Mouse (Mus musculus) urinary bladder, postnatal 14 days (tissue): ENCODE measurements at regions not wholly inside any gene's neighbourhood (a gene's known extent, or its start where the extent isn't known, plus 50 kb on each side); places are given as distances from the start of the nearest gene placed in this dataset.

ENCODE experiments used
- DNase-seq: peaks from one replicate; pipeline ENCODE4 v3.0.0; 2021; ENCODE audit warnings: low spot score

DNA sequence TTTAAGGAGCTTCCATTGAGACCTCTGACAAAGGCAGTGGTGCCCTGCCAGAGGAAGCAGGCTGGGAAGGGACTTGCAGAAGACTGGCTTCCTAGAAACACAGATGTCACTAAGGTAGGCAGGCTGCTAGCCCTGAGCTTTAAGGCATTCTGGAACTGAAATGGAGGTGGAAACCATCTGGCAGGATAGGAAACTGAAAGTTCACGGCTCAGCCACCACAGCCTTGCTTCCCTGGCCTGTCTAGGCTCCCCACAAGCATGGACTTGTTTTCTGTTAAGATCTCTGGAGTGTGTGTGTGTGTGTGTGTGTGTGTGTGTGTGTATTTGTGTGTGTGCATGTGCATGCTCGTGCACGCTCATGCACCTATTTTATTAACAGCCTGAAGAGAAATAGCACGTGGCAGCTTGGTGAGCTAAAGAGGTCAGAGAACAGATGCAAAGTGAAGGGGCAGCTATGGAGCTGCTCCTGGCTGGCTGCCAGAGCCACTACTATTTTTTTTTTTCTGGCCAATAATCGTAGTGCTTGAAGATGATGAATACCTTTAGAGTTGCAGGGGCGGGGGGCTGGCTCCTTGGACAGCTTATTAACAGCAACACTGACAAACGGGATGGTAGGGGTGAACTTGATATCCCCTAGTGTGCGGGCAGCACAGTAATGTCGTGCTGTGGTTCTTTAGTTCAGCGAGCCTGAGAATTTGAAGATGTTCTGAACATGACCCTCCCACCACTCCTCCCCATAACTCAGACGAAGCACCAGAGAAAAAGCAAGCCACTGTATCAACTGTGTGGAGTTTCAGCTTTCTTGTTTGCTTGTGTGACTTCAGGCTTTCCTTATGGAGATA, 99.6 kb upstream of the Sesn3 start:
- DNase-seq = peak; percentile 67

DNA sequence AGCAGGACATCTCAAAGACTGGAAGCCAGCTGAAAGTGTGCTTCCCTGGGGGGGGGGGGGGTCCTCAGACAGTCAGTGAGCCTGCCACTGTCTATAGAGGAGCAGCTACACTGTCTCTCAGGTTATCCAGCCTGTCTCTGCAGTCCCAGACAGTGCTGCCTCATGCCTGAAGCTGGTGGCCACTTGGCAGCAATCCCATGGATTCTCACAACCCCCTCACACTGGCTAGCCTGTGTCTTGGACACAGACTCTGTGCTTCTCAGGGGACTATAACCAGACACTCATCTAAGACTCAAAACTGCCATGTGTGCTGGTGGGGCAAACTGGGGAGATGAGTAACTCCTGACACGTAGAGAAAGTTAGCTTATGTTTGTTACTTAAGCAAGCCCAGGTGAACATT, 95.1 kb upstream of the Sesn3 start:
- DNase-seq = no peak

DNA sequence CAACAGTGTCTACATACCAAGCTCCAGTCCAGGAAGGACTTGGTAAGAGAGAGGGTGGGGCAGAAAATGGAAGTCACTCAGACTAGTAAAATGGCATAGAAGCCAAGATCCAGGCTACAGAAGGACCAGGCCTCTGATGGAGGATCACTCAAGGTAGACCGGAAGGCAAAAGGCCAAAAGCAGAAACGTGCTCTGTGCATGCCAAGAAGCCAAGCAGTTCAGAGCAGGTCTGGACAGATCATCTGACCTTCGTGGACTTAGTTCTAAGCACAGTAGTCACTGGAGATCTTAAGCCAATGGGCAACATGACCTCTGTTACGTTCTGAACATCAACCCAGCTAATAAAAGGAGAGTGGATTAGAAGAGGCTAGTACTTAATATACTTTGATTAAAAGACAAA, 90.6 kb upstream of the Sesn3 start:
- DNase-seq = no peak

DNA sequence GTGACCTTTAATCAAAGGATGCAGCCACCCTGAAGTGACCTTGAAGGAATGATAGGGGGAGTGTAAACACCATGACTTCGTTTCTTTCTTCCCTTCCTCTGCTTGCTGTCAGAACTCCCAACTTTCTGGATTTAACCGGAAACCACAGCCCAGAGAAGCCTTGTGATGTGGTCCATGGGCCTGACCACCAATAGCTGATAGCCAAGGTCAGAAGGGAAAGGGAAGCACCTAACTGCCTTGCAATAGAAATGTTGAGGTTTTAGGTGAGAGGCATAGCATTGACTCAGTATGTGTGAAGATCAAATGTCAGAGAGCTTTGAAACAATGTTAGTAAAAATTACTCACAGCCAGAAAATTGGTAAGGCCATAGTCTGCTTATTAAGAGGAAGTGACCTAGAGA, 89.2 kb upstream of the Sesn3 start:
- DNase-seq = no peak

DNA sequence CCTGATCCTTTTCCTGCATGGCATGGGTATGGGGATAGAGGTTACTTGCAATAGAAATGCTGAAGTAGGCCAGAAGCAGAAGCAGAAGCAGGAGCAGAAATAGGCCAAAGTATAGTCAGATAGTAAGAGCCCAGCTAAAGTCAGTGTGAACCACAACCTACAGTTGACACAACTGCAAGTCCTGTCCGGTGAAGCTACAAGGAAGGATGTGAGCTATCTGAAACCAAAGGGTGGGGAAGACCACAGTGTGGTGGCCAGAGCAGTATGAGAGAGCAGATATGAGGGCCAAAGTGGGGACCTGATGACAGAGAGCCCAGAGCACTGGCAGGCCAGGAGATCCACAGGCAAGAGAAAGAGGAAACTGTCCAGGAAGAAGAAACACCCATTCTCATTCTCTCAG, 87.1 kb upstream of the Sesn3 start:
- DNase-seq = no peak

DNA sequence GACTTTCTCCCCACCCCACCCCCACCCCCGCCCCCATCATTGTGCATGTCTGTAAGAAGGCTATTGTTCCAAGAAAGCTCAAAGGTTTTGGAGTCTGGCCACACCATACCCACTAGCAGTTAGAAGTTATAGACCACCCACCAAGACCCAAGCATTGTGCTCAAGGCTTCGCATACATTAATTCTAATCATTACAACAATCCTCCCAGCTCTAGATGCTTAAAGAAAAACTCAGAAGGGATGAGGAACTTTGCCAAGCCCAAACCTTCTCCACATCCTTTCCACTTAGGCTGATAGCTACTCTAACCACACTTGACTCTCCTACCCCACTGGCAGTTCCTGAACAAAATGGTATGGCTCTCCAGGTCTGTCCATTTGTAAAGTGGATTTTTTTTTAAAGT, 86.4 kb upstream of the Sesn3 start:
- no peak for DNase-seq

DNA sequence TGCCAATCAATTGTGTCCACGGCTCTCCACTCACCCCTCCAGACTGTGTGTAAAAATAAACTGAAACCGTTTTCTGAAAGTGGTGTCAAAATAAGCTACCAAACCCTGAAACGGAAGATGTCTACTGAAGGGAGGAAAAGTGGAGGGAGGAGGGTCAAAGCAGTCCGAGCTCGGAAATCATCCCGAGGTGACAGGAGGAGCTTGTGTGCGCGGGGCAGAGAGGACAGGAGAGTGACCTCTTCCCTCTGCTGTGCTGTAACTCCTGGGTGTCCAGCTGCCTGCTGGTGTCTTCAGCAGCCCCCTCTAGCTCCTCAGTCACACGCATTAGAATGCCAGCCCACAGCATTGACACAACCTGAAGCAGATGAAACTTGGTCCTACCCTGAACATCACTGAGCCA, 84.2 kb upstream of the Sesn3 start:
- no peak for DNase-seq

DNA sequence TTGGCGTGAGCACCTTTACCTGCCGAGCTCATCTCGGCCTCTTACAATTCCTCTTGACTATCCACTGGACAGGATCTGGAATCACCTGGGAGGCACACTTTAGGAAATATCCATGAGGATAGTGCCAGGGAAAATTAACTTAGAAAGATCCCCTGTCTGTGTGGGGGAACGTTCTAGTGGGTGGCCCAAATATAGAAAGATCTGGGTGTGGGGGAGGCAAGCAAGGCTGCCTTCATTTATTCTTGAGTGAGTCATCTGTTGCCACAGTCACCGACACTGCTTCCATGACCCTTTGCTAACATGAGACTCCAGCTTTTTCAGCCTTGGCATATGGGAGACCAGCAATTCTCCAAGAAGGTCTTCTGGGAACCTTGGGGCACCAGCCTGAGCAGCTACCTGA, 80.1 kb upstream of the Sesn3 start:
- no peak for DNase-seq

DNA sequence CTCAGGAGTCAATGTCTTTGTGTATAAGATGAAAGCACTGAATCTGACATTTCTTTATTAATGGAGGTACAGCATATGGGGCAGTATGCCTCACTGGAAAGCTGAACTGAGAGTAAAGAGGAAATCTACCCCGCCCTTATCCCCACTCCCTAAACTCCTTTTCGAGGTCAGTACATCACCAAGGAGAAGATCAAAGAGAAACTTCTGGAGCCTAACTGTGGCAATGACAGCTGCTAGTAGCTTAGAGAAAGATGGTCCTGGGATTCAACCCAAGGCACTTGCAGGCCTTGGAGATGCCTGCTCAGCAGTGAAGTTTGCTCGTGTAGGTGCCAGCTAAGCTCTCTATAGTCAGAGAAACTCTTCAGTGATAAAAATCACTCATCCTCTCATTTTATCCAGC, 75.8 kb upstream of the Sesn3 start:
- DNase-seq = no peak

DNA sequence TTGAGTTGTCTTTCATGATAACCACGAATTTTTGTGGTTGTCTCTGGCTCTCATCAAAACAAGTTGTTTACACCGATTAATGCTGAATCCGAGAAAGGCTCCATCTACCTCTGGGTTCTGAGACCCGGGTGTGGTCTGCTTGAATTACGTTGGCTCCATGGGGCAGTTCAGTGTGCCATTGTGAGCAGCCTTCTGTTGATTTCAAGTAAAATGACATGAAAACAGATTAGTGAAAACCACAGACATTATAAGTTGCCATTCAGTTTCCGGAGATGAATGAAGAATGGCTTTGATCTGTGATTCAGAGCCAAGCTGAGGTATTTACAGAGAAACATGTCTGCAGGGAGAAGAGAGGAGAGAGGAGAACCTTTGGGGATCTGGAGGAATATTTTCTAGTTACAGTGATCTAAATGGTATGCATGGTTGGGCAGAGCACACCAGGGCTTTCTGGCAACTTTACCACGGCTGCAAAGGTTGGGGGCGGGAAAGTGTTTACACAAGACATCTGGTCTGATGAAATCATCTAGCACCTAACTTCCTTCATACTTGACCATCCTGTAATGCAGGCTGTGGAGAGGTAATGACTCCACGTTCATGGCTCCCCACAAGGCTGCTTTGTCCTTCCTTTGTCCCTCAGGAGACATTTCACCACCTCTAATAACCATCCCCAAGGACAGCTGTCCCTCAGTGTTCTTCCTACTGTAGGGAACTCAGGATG, 74.7 kb upstream of the Sesn3 start:
- DNase-seq = peak; percentile 47

DNA sequence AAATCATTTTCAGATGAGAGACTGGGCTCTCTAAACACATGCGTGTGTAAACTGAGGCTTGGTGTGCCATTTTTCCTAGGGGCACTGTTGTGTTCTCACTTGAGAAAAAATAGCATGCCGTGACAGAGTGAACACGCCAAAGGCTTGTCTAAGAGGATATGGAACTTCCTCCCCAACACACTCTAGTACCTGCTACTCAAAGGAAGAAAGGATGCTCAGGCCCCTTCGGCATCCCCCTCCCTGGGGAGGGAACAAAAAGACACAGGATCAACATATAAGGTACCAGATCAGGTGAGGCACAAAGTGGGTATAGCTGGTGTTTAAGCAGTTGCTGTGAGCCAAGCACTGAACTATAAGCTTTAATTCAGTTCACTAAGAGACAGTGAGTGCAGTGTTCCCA, 74.0 kb upstream of the Sesn3 start:
- DNase-seq = no peak

DNA sequence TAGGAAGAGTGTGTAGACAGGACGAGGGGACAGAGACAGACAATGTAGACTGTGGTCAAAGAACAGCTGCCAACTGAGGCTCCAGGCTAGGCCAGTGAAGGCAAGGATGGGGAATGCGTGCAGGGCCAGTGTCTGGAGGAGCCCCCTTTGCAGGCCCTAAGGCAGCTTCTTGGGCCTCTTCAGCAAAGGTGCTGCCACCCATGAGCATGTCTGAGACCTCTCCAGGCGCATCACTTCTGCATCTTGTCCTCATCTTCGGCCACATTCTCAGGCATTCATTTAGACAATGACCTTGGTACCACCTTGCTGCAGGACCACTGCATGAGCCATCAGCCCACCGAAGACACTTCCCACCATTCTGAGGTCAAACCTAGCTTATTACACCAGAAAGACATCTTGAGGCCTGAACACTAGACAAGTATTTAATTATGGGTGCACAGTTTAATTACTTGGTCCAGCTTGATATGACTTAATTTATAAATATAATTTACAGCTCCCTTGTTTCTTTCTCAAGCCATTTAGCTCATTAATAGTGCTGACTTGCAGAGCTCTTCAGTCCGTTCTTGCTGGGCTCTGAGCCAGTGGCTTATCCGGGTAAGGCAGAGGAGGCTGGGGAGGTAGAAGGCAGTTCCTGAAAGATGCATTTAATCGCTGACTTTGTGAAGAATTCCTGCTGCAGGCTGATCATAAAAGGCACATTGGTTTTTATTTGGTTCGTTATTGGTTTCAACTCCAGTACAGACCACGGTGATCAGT, 72.1 kb upstream of the Sesn3 start:
- peak; percentile 54 for DNase-seq

DNA sequence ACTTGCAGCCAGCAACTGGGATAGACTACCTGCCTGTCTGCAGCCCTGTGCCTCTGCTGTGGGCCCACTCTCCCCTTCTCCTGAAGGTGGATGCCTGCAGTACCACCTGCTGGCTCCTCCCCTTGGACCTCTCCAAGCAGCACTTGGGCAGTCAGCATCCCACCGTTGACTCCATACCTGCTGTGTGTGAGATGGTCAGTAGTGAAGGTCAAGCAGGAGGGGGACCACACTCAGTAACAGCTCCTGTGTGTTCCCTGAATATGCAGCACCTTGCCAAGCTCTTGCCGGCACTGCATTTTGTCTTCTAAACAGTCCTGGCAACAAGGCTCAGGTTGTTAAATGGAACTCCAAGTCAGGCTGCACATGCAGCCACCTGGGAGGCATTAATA, 71.6 kb upstream of the Sesn3 start:
- DNase-seq = no peak

DNA sequence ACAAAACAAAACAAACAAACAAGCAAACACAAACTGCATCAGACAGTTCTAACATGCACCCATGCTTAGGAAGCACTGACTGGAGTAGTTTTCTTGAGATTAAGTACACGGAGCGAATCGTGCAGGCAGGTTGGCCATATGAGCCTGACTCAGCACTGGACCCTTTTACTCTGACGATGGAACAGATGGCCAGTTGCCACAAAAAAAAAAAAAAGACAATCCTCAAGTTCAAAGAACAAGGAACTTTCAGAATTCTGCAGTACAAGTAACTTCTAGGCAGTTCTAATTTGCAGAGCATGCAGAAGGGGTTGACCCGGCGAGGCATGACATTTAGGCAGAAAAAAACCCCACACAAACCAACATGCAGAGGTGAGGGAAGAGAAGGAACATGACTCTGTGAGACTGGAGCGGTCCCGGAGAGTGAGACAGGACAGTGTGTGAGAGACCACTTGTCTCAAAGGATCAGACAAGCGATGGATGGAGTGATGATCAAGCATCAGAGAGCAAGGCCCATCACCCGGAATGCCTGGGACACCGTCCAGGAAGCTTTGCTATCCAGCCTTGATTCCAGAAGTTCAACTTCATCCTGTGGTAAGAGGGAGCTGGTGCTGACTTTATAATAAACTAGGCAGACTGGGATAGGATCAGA, 71.0 kb upstream of the Sesn3 start:
- no peak for DNase-seq

DNA sequence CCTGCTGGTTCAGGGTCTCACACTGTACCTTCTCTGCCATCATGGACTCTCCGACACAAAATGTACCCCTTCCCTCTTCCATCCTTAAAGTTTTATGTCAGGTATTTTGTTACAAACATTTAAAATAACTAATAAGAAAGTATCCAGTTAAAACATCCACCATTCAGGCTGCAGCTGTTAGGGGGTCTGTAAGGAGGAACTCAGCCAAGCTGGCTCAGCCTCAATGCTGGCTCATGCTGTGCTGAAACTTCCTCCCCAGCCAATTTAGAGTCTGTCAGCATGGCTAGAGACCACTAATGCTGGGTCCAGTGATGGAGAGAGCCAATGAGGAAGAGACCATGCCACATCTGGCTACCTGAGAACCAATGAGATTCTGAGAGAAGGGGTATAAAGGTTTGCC, 70.0 kb upstream of the Sesn3 start:
- no peak for DNase-seq

DNA sequence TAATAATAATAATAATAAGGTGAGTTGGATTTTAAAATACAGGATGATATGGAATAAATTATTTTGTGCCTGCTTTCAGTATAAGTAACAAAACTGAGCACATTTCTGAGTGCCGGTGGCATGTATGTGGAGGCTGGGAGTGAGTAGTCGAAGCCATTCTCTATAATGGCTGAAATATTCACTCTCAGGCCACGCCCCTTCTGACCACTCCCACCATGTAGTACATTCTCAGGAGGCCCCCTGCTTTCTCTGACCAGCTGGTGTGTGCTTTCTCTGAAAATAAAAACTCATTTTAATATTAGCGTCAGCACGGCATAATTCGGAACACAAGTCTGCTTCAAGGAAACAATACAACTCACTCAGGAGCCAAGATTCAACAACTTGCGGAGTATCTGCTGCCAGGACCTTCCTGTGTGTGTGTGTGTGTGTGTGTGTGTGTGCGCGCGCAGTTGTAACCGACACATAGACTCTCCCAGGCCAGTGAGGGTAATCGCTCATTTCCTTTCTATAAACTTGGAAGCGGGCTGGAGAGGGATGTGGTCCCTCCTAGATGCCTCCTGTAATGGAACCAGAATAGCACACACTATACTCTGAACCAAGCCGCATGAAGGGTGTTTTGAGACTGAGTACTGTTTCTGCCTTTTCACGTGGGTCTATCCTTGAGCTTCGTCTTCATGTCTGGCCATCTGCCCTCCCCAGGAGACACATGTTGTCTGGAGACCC, 67.9 kb upstream of the Sesn3 start:
- no peak for DNase-seq

DNA sequence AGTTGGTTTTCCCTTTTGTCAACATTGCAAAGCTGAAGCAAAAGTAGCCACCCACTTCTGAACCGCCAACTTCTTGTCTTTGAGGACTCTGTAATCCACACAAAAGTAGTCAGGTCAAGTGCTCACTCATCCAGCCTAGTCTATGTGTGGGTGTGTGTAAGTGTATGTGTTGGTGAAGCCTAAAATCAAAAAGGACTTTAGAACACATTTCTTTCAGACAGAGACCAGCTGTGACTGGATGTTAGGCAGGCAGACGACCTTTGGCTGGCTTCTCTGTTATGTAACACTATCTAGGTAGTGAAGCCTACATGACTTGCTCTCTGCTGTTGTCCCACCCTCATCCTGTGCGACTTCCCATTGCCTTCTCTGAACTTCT, 67.3 kb upstream of the Sesn3 start:
- no peak for DNase-seq

DNA sequence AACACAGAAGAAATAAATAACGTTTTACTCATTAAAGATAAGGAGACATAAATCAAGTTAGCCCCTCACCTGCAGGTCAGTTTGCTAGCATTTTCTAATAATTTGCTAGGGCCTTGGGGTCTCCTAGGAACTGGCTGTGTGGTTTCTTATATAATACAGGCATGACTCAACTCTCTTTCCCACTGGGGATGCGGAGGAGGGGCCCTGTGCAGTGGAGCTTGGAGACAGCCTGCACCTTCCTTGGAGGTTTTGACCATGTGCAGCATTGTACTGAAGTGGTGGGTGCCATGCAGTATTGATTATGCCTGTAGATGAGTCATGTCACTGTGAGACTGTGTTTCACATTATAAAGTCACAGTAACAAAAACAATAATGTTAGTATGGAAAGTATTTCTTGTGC, 61.6 kb upstream of the Sesn3 start:
- DNase-seq = no peak

DNA sequence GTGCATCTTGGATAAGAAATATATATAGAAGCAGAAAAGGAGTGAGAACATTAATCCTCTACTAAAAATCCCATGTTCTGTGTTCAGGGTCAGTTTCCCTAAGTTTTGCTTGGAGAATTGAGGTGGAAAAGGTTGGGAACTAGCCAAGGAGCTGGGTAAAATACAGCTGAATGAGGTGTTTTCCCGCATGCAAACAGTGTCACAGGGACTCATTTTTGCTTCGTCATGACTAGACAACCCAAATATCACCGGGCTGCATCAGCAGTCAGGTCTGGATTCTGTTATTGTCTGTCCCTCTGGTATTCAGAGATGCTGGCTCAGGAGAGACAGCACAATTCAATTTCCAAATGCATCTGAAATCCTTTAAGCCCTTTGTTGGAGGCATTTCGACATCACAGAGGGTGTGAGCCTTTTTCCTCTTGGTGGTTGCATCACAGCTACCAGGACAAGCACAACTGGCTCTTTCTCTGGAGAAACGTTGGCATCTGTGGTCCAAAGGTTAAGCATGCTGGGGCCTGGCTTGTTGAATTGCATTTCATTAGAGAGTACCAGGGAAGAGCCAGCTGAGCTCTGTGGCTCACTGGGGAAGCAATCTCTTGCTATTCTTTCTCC, 59.6 kb upstream of the Sesn3 start:
- DNase-seq = peak; percentile 57

DNA sequence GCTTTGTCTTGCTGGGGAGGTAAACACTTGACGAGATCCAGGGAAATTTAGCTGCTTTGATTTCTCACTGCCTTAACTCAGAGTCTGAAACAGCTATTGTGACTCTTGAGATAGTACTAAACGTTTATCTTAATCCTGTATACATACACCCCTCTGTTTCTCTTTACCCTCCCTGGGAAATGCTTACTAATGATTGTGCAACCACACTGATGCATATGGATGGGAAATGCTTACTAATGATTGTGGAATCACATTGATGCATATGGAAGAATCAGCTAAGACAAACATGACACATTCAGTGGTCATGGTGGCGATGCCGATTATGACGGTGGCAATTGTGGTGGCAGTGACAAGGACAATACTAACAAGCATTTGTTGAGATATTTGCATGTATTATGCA, 58.9 kb upstream of the Sesn3 start:
- no peak for DNase-seq

DNA sequence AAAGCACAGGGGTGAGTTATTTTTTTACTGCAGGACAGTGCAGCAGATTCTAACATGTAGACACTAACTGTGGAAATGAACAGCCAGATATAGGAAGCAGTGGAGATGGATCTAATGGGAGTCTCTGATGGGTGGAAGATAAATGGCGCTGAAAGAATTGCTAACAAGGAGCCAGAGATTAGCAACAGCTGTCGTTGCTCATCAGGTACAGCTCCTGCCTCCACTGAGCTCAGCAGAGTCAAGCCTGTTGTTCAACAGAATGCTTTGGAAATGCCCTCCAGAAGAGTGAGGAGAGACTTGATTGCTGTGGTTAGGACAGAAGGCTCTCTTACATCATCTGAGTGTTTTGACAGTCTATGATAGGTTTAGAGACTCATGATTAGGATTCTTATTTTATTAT, 51.9 kb upstream of the Sesn3 start:
- no peak for DNase-seq
